Mouse (Mus musculus) liver, postnatal 0 days (tissue): ENCODE data around the gene Chn2.

Experiments used
- CTCF ChIP-seq: sonication (generic); IDR thresholded peaks from 2 replicates; pipeline ENCODE4 v1.5.1; 2016; ENCODE audit warnings: antibody characterized with exemption, low read depth
- EP300 ChIP-seq: IDR thresholded peaks from 2 replicates; pipeline ENCODE4 v1.6.1; 2016; ENCODE audit warnings: antibody characterized with exemption, low read depth, mild to moderate bottlenecking

GRCm38 (mm10) chr6:54332203-54332602 lies 292.8 kb downstream of the Chn2 start:
- TF ChIP-seq EP300 (no peak), CTCF (no peak)
